23 mouse cellular contexts compared by ENCODE assay signal in the genomic region with DNA sequence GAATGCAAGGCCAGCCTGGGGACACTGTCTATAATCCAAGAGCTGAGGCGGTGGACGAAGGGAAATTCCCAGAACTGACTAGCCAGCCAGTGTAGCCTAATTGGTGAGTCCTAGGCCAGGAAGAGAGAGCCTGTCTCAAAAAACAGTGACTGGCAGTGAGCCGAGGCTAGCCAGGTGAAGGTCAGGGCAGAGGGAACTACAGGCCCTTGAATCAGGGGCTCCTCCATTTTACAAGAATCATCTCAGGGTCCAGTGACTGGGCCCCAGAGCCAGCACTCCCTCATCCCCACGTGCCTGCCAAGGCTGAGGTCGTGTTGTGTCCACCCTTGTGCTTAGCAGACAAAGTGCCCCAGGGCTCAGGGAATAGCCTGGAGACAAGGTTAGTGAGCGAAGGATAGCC. TPM values are rescaled to one million over a fixed set of nuclear protein-coding genes. Genes with fewer than 3 reads are reported as not detected.
A peak's percentile ranks its signal among the peaks of the same experiment; 100 is the strongest.
DNase-seq lines count a peak whose midpoint lies in the region; ATAC-seq lines count a peak whose summit lies in the region.
"Had no signal": no experiment of that assay in that cellular context is flagged by ENCODE, and none has a peak within 500 bp of the region (broad histone marks: within the 10 kb centered on the region; RNA-seq: fewer than 3 reads in every experiment).

No protein-coding gene starts in this region.

- H3K4me3 ChIP-seq in heart, embryonic 13.5 days: no peak overlapping the region
- no peak overlapping the region for H3K4me3 ChIP-seq in forebrain, embryonic 14.5 days (ENCODE audit: low read depth, low read length)
- H3K4me3 ChIP-seq: embryonic facial prominence, embryonic 12.5 days; embryonic facial prominence, embryonic 15.5 days; forebrain, embryonic 15.5 days; heart, adult 2 months; hindbrain, embryonic 12.5 days; hindbrain, embryonic 15.5 days had no signal

- H3K9me3 ChIP-seq in heart, embryonic 13.5 days: no peaks in the 10 kb centered on the region
- H3K9me3 ChIP-seq in forebrain, embryonic 14.5 days (replicated peaks; ENCODE audit: control insufficient read depth, low read length): no peaks in the 10 kb centered on the region
- H3K9me3 ChIP-seq: embryonic facial prominence, embryonic 12.5 days; embryonic facial prominence, embryonic 15.5 days; forebrain, embryonic 15.5 days; hindbrain, embryonic 12.5 days; hindbrain, embryonic 15.5 days had no signal

- H3K36me3 ChIP-seq in heart, embryonic 13.5 days: peaks cover 7% of the 10 kb centered on the region; the same call in 1 of the 2 replicates
- H3K36me3 ChIP-seq in forebrain, embryonic 14.5 days (ENCODE audit: control insufficient read depth, insufficient read depth, low read length): no peaks in the 10 kb centered on the region
- H3K36me3 ChIP-seq: embryonic facial prominence, embryonic 12.5 days; embryonic facial prominence, embryonic 15.5 days; forebrain, embryonic 15.5 days; hindbrain, embryonic 12.5 days; hindbrain, embryonic 15.5 days had no signal

- no peak overlapping the region for H3K4me2 ChIP-seq in heart, embryonic 13.5 days
- H3K4me2 ChIP-seq in forebrain, embryonic 14.5 days (ENCODE audit: low read length): no peak overlapping the region
- H3K4me2 ChIP-seq: embryonic facial prominence, embryonic 12.5 days; embryonic facial prominence, embryonic 15.5 days; forebrain, embryonic 15.5 days; hindbrain, embryonic 12.5 days; hindbrain, embryonic 15.5 days had no signal

- peak overlapping the region; percentile 47; the same call in 1 of the 2 replicates for H3K9ac ChIP-seq in heart, embryonic 13.5 days
- H3K9ac ChIP-seq in forebrain, embryonic 14.5 days (ENCODE audit: low read length): no peak overlapping the region
- H3K9ac ChIP-seq: embryonic facial prominence, embryonic 12.5 days; embryonic facial prominence, embryonic 15.5 days; forebrain, embryonic 15.5 days; hindbrain, embryonic 12.5 days; hindbrain, embryonic 15.5 days had no signal

- WGBS in heart, embryonic 13.5 days: 68% methylated on average over 6 of the region's 6 CpGs
- 76% methylated on average over 6 of the region's 6 CpGs for WGBS in forebrain, embryonic 14.5 days

- no peak for ATAC-seq in heart, embryonic 13.5 days (ENCODE audit: extremely low read depth, insufficient number of reproducible peaks, low FRiP score, low TSS enrichment)
- ATAC-seq in forebrain, embryonic 14.5 days: no peak
- ATAC-seq: activated CD4-positive, CD25-positive, alpha-beta regulatory T cell, adult 4 months; forebrain, embryonic 15.5 days; intestine, postnatal 0 days had no signal

- H3K27ac ChIP-seq in heart, embryonic 13.5 days (replicated peaks): peak overlapping the region; percentile 42; the same call in 1 of the 2 replicates
- H3K27ac ChIP-seq in forebrain, embryonic 14.5 days (ENCODE audit: low read depth, low read length): no peak overlapping the region
- H3K27ac ChIP-seq: embryonic facial prominence, embryonic 12.5 days; embryonic facial prominence, embryonic 15.5 days; forebrain, embryonic 15.5 days; heart, adult 2 months; hindbrain, embryonic 12.5 days; hindbrain, embryonic 15.5 days had no signal

- peak; percentile 56 to 81 for DNase-seq in adrenal gland, adult (ENCODE audit: inconsistent age in 2 of 2, low spot score in 1 of 2)
- no peak for DNase-seq in adrenal gland, postnatal 10 days
- DNase-seq in heart, adult 11 months: peak; percentile 88
- no peak for DNase-seq in heart, postnatal 25 days (ENCODE audit: low spot score)
- no peak for DNase-seq in heart, postnatal 10 days
- DNase-seq in adrenal gland, postnatal 25 days: peak; percentile 46
- no peak for DNase-seq in forebrain, embryonic 14.5 days (ENCODE audit: low spot score)
- DNase-seq: cerebellum, adult 11 months; cerebellum, adult 2 months; cerebellum, adult 9-11 months; cerebellum, postnatal 25 days; gastrocnemius, postnatal 25 days; heart, adult 2 months; kidney, adult 2 months had no signal

- H3K4me1 ChIP-seq in heart, embryonic 13.5 days: peaks cover 69% of the 10 kb centered on the region
- peaks cover 3% of the 10 kb centered on the region; the same call in 1 of the 2 replicates for H3K4me1 ChIP-seq in forebrain, embryonic 14.5 days (ENCODE audit: control insufficient read depth, insufficient read depth, low read length)

- intact Hi-C loops in heart, postnatal 25 days (cut with DNase I): loop anchor here (2.0 kb wide), 1 partner anchor 18 kb away; no protein-coding TSS in a partner anchor
- intact Hi-C loops in heart, postnatal 10 days (cut with DNase I): no loop called here

- no peaks in the 10 kb centered on the region for H3K27me3 ChIP-seq in heart, embryonic 13.5 days (replicated peaks)
- no peaks in the 10 kb centered on the region for H3K27me3 ChIP-seq in forebrain, embryonic 14.5 days (replicated peaks; ENCODE audit: control insufficient read depth, insufficient read depth, low read length)
- H3K27me3 ChIP-seq: embryonic facial prominence, embryonic 12.5 days; embryonic facial prominence, embryonic 15.5 days; forebrain, embryonic 15.5 days; hindbrain, embryonic 12.5 days; hindbrain, embryonic 15.5 days had no signal

RNA-seq across cellular contexts. Expression of a gene that starts 12.0 kb away (rescaled TPM):
- total RNA-seq in adrenal gland, postnatal 10 days (2021): 10 to 100 TPM; 53.2 to 64.1 TPM
- total RNA-seq in heart, postnatal 25 days (2021): 10 to 100 TPM; 27.1 to 29.8 TPM
- polyA plus RNA-seq in heart, embryonic 13.5 days (2015; fragmentation: Nextera tagmentation; extraction: Ambion mirVana): 18.6 and 21.2 TPM in 2 replicates
- total RNA-seq in heart, postnatal 10 days (2021): 10 to 100 TPM; 33.4 to 37.1 TPM
- total RNA-seq in adrenal gland, postnatal 25 days (2021): 79.9 and 97.1 TPM in 2 replicates
- 8.1 and 9.6 TPM in 2 replicates for polyA plus RNA-seq in forebrain, embryonic 14.5 days (2014; fragmentation: Nextera tagmentation; extraction: Ambion mirVana)

RNA-seq across cellular contexts. Expression of a gene that starts 48.4 kb away (rescaled TPM):
- 100 to 1,000 TPM; 116 to 123 TPM for total RNA-seq in adrenal gland, postnatal 10 days (2021)
- total RNA-seq in heart, postnatal 25 days (2021): 100 to 1,000 TPM; 177 to 178 TPM
- 1,129 and 1,294 TPM in 2 replicates for polyA plus RNA-seq in heart, embryonic 13.5 days (2015; fragmentation: Nextera tagmentation; extraction: Ambion mirVana)
- total RNA-seq in heart, postnatal 10 days (2021): 100 to 1,000 TPM; 102 to 159 TPM
- 255 and 328 TPM in 2 replicates for total RNA-seq in adrenal gland, postnatal 25 days (2021)
- 19.4 and 24.4 TPM in 2 replicates for polyA plus RNA-seq in forebrain, embryonic 14.5 days (2014; fragmentation: Nextera tagmentation; extraction: Ambion mirVana)
- total RNA-seq: hematopoietic stem cell, adult 5-6 weeks had no signal

Comparison
In these comparisons a context has a peak if more than half of its experiments do, and no peak if none do; other contexts are left out.
1. DNase-seq: peak in adrenal gland, adult (2 of 2), heart, adult 11 months (single experiment) and adrenal gland, postnatal 25 days (single experiment); none in adrenal gland, postnatal 10 days (single experiment), heart, postnatal 25 days (single experiment), heart, postnatal 10 days (0 of 2) and forebrain, embryonic 14.5 days (single experiment).